Mouse (Mus musculus) midbrain, embryonic 14.5 days (tissue): ENCODE data around the gene St3gal2. TPM values are rescaled to one million over a fixed set of nuclear protein-coding genes. Genes with fewer than 3 reads are reported as not detected.
"Not testable (repeated sequence)": the region's sequence is repeated elsewhere in the genome, so short reads cannot be mapped to it uniquely, and the experiment has no call there.

Source experiments
- ATAC-seq: fragments of 200-750 bp; cut with Nextera tagmentation; 2 replicates; pipeline ENCODE4 v1.8.0; 2017; ENCODE audit warnings: moderate number of reproducible peaks, moderate library complexity; ENCODE audit not compliant: low FRiP score, low TSS enrichment
- DNase-seq: peaks from one replicate; pipeline ENCODE4 v3.0.0-alpha.2; 2015
- H3K27ac ChIP-seq: fragments of 300-500 bp; sonication (generic); replicated peaks from 2 replicates; pipeline ENCODE4 v1.5.1; 2014; ENCODE audit warnings: mild to moderate bottlenecking, low read depth, low read length, moderate library complexity
- H3K27me3 ChIP-seq: fragments of 300-500 bp; sonication (generic); 2 replicates; pipeline ENCODE4 v1.6.1; 2014; ENCODE audit warnings: low read length, control low read depth, mixed read lengths; ENCODE audit not compliant: control insufficient read depth, insufficient read depth
- H3K36me3 ChIP-seq: fragments of 300-500 bp; sonication (generic); 2 replicates; pipeline ENCODE4 v1.6.1; 2014; ENCODE audit warnings: low read length, control low read depth; ENCODE audit not compliant: control insufficient read depth, insufficient read depth
- H3K4me1 ChIP-seq: fragments of 300-500 bp; sonication (generic); 2 replicates; pipeline ENCODE4 v1.6.1; 2014; ENCODE audit warnings: mild to moderate bottlenecking, antibody characterized with exemption, low read length, control low read depth; ENCODE audit not compliant: control insufficient read depth, insufficient read depth
- H3K4me2 ChIP-seq: fragments of 300-500 bp; sonication (generic); 2 replicates; pipeline ENCODE4 v1.6.1; 2014; ENCODE audit warnings: mild to moderate bottlenecking, low read length, moderate library complexity
- H3K4me3 ChIP-seq: fragments of 300-500 bp; sonication (generic); replicated peaks from 2 replicates; pipeline ENCODE4 v1.5.1; 2014; ENCODE audit warnings: low read depth, low read length
- H3K9ac ChIP-seq: fragments of 300-500 bp; sonication (generic); replicated peaks from 2 replicates; pipeline ENCODE4 v1.6.1; 2014; ENCODE audit warnings: mild to moderate bottlenecking, low read length, moderate library complexity
- H3K9me3 ChIP-seq: fragments of 300-500 bp; sonication (generic); 2 replicates; pipeline ENCODE4 v1.6.1; 2016; ENCODE audit warnings: low read length, control low read depth, mixed read lengths; ENCODE audit not compliant: control insufficient read depth
- WGBS: fragments of 180-500 bp; shearing (Covaris S2); extraction: QIAGEN DNeasy Blood & Tissue Kit; methylation state at CpG from one replicate; pipeline ENCODE4 v1.1.7; 2014; 5-methylcytosine and 5-hydroxymethylcytosine counted together
- microRNA-seq: library from miRNA; unstranded; fragments of <30 nt; microRNA quantifications from one replicate; pipeline ENCODE4, GENCODE M21; 2016
- polyA plus RNA-seq: library from polyadenylated mRNA; unstranded; fragments of >200 nt; fragmentation: Nextera tagmentation; extraction: Ambion mirVana; gene quantifications from 2 replicates; pipeline ENCODE4 v1.2.1, GENCODE M21; 2014

St3gal2 gene
- polyA plus RNA-seq, 1 experiment from 2014 or later = 16.5 TPM

DNA sequence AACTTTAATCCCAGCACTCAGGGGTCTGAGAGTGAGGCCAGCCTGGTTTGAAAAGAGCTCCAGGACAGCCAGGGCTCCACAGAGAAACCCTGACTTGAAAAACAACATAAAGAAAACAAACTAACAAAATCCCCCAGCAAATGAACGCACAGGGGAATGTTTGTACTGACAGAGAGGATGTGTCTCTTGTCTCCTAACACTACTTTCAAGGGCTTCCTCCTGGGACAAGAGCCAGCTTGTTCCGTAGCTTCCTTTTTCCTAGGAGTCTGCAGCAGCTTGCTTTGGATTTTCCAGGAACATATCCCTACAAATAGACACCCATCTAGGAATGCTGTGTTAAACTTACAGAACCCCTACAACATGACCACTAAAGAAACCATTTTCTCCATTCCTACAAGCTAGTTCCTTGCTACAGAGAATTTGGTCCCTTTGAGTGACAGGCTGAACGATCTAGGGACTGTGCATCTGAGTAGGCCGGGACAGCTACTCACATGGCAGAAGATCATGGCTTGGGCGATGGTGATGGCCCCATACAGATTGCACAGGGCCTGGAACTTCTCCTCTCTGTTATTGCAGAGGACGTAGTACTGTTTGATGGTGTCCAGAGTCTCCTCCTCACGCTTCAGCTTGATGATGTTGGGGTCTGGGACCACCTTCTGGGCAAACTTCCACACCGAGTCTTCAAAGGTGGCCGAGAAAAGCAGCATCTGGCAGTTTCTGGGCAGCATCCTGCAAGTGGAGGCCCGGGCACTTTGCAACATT, 90.7 kb downstream of the St3gal2 start:
- not testable (repeated sequence) for H3K27ac ChIP-seq, ATAC-seq, H3K4me2 ChIP-seq, H3K9ac ChIP-seq, H3K27me3 ChIP-seq, H3K4me1 ChIP-seq, H3K4me3 ChIP-seq, H3K9me3 ChIP-seq, DNase-seq
- peaks cover 61% of the 10 kb centered on the region for H3K36me3 ChIP-seq
- 91% methylated on average over 8 of the region's 10 CpGs for WGBS

Small RNAs within 50 kb of the gene (microRNA-seq; reads per million reads assigned to microRNA genes)
- 0.73 reads per million for gene Mir3473d

Other genes with a start within 250 kb of the St3gal2 start
- 27.5 and 31.4 TPM in 2 replicates for gene Mtss1l, start 198.4 kb upstream of the St3gal2 start, polyA plus RNA-seq
- gene Il34, start 114.0 kb upstream of the St3gal2 start, polyA plus RNA-seq = 0.34 and 3.9 TPM in 2 replicates
- gene Cog4, start 73.3 kb upstream of the St3gal2 start, polyA plus RNA-seq = 53.2 and 70.0 TPM in 2 replicates
- gene Sf3b3, start 73.1 kb upstream of the St3gal2 start, polyA plus RNA-seq = 72.3 and 114 TPM in 2 replicates
- gene Fuk, start 17.4 kb upstream of the St3gal2 start, polyA plus RNA-seq = 4.9 and 6.4 TPM in 2 replicates
- gene Ddx19a, start 77.9 kb downstream of the St3gal2 start, polyA plus RNA-seq = 11.5 and 15.7 TPM in 2 replicates
- 5.0 and 7.5 TPM in 2 replicates for gene Ddx19b, start 111.8 kb downstream of the St3gal2 start, polyA plus RNA-seq
- 73.1 and 75.9 TPM in 2 replicates for gene Aars, start 113.2 kb downstream of the St3gal2 start, polyA plus RNA-seq
- not detected in 2 replicates for gene Exosc6, start 136.4 kb downstream of the St3gal2 start, polyA plus RNA-seq
- 0.09 and 0.34 TPM in 2 replicates for gene Clec18a, start 172.5 kb downstream of the St3gal2 start, polyA plus RNA-seq
- gene Pdpr, start 174.7 kb downstream of the St3gal2 start, polyA plus RNA-seq = 6.9 TPM in 2 replicates